Mouse (Mus musculus): ENCODE measurements at regions not wholly inside any gene's neighbourhood (a gene's known extent, or its start where the extent isn't known, plus 50 kb on each side); places are given as distances from the start of the nearest gene placed in this dataset.

DNA sequence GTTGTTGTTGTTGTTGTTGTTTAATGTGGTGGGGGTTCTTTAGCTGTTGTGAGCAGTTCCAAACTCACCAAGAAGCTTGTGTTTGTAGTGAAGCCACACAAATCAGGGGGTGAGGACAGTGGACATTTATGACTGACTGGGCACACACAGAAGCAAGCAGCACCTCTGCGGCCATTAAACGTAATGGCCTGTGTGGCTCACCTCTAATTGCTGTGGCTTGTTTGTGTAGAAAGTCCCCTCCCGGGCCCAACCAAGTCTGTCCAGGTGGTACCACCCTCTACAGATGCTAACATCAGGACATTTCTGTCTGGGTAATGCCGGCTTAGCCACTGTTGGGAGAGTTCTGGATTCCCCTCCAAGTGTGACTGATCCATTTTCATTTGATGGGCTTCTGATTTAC is 56.1 kb upstream of the Stx16 start:
- H3K4me3 ChIP-seq (replicated peaks; ENCODE audit: low read depth, low read length): no peak overlapping the region
- 86% methylated on average over 4 of the region's 4 CpGs for WGBS
- no peaks in the 10 kb centered on the region for H3K4me1 ChIP-seq (ENCODE audit: control insufficient read depth, insufficient read depth, low read length)
- H3K4me2 ChIP-seq (ENCODE audit: low read length): no peak overlapping the region
- H3K9me3 ChIP-seq (ENCODE audit: control insufficient read depth, low read length): no peaks in the 10 kb centered on the region
- H3K36me3 ChIP-seq (ENCODE audit: control insufficient read depth, insufficient read depth, low read length): no peaks in the 10 kb centered on the region
- DNase-seq: no peak
- H3K9ac ChIP-seq (replicated peaks; ENCODE audit: low read length): no peak overlapping the region
- ATAC-seq (ENCODE audit: low FRiP score, low TSS enrichment): no peak
- no peaks in the 10 kb centered on the region for H3K27me3 ChIP-seq (ENCODE audit: control insufficient read depth, insufficient read depth, low read length)
- H3K27ac ChIP-seq (replicated peaks; ENCODE audit: low read depth, low read length): no peak overlapping the region

DNA sequence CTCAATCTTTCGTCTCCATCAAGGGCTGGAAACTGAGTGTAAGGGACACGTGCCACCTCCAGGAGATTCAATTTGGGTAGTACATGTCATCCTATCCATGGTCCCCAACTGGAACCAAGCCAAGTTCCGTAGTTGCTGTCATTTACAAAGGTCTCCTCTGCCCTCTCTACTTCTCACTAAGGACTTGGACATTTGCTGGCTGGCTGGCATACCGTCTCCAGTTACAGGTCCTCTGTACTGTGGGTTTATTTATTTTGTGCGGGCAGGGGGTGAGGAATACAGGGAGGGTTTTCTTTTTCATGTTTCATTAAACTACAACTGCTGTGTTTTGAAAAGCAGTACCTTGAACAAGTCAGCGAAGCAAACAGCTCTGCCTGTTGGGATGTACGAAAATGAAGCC is 55.7 kb upstream of the Stx16 start:
- Histone ChIP-seq H3K4me2 (ENCODE audit: low read length) (no peak overlapping the region), H3K4me3 (replicated peaks; ENCODE audit: low read depth, low read length) (no peak overlapping the region), H3K27ac (replicated peaks; ENCODE audit: low read depth, low read length) (no peak overlapping the region), H3K4me1 (ENCODE audit: control insufficient read depth, insufficient read depth, low read length) (no peaks in the 10 kb centered on the region), H3K9ac (replicated peaks; ENCODE audit: low read length) (no peak overlapping the region), H3K9me3 (ENCODE audit: control insufficient read depth, low read length) (no peaks in the 10 kb centered on the region), H3K36me3 (ENCODE audit: control insufficient read depth, insufficient read depth, low read length) (no peaks in the 10 kb centered on the region), H3K27me3 (ENCODE audit: control insufficient read depth, insufficient read depth, low read length) (no peaks in the 10 kb centered on the region)
- no peak for DNase-seq
- 86% methylated on average over 7 of the region's 7 CpGs for WGBS
- ATAC-seq (ENCODE audit: low FRiP score, low TSS enrichment): no peak

DNA sequence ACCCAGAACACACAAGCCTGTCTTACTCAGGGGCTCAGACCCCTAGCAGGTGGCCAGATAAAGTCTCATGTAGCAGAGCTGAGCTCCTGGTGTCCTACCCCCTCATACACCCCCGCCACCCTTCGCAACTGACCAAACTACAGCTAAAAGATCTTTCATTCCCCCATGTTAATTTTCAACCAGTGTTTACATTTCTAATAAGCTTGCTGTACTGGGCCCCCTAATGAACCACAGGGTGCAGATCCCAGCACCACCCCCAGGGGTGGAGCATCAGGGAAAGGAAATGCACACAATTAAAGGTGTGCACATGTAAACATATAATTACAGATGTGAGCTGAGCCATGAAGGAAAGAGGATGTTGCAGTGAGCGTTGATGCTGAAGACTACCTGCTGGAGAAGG is 54.6 kb upstream of the Stx16 start:
- no peaks in the 10 kb centered on the region for H3K27me3 ChIP-seq (ENCODE audit: control insufficient read depth, insufficient read depth, low read length)
- DNase-seq (no peak), ATAC-seq (ENCODE audit: low FRiP score, low TSS enrichment) (no peak)
- H3K27ac ChIP-seq (replicated peaks; ENCODE audit: low read depth, low read length): no peak overlapping the region
- H3K4me1 ChIP-seq (ENCODE audit: control insufficient read depth, insufficient read depth, low read length): no peaks in the 10 kb centered on the region
- no peak overlapping the region for H3K4me3 ChIP-seq (replicated peaks; ENCODE audit: low read depth, low read length)
- H3K36me3 ChIP-seq (ENCODE audit: control insufficient read depth, insufficient read depth, low read length): no peaks in the 10 kb centered on the region
- no peaks in the 10 kb centered on the region for H3K9me3 ChIP-seq (ENCODE audit: control insufficient read depth, low read length)
- no peak overlapping the region for H3K4me2 ChIP-seq (ENCODE audit: low read length)
- WGBS: 91% methylated on average over 3 of the region's 3 CpGs
- H3K9ac ChIP-seq (replicated peaks; ENCODE audit: low read length): no peak overlapping the region

DNA sequence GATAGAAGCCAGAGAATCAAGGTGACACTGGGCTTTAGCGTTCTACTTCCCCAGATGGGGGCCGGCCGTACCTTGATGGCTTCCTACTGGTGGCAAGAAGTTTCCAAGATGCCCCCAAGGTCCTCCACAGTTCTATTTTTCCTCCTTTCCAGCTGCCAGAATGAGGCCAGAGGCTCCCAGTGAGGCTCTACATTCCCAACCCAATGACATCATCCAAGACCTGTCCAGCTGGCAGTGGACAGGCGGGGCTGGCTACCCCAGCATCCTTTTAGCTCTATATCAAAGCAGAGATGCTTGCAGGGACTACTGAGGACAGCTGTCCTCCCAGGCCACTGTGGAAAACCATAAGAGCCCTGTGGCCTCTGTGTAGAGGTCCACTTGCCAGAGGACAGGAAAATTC is 53.8 kb upstream of the Stx16 start:
- WGBS: 94% methylated on average over 4 of the region's 4 CpGs
- Histone ChIP-seq H3K9ac (replicated peaks; ENCODE audit: low read length) (no peak overlapping the region), H3K27me3 (ENCODE audit: control insufficient read depth, insufficient read depth, low read length) (no peaks in the 10 kb centered on the region), H3K4me3 (replicated peaks; ENCODE audit: low read depth, low read length) (no peak overlapping the region), H3K9me3 (ENCODE audit: control insufficient read depth, low read length) (no peaks in the 10 kb centered on the region), H3K27ac (replicated peaks; ENCODE audit: low read depth, low read length) (no peak overlapping the region), H3K36me3 (ENCODE audit: control insufficient read depth, insufficient read depth, low read length) (no peaks in the 10 kb centered on the region), H3K4me1 (ENCODE audit: control insufficient read depth, insufficient read depth, low read length) (no peaks in the 10 kb centered on the region), H3K4me2 (ENCODE audit: low read length) (no peak overlapping the region)
- DNase-seq (no peak), ATAC-seq (ENCODE audit: low FRiP score, low TSS enrichment) (no peak)

DNA sequence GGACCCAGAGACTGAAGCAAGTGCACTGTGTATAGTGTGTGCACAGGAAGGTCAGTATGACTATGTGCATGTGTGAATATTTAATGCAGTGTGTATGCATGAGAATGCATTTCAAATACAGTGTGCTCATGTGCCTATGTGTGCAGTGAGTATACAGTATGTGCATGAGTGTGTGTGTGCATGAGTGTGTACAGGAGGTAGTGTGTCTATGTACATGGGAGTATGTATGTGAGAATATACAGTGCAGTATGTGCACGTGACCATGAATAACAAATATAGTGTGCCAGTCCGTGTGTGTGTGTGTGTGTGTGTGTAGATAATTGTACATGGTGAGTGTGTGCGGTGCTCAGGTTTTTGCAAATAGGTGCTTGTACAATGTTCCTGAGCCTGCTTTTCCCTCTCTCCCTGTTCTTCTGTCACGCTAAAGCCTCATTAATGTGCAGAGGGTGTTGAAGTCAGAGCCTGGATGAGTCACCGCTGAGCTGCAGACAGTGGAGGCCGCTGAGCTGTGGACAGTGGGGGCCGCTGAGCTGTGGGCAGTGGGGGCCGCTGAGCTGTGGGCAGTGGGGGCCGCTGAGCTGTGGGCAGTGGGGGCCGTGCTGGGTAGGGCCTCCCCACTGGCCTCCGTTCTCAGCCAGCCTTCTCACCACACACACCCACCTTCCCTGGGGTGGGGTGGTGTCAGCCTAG is 50.8 kb upstream of the Stx16 start:
- no peak overlapping the region for H3K4me3 ChIP-seq (replicated peaks; ENCODE audit: low read depth, low read length)
- no peaks in the 10 kb centered on the region for H3K36me3 ChIP-seq (ENCODE audit: control insufficient read depth, insufficient read depth, low read length)
- H3K27me3 ChIP-seq (ENCODE audit: control insufficient read depth, insufficient read depth, low read length): no peaks in the 10 kb centered on the region
- 64% methylated on average over 11 of the region's 11 CpGs for WGBS
- DNase-seq (no peak), ATAC-seq (ENCODE audit: low FRiP score, low TSS enrichment) (no peak)
- no peak overlapping the region for H3K4me2 ChIP-seq (ENCODE audit: low read length)
- no peak overlapping the region for H3K9ac ChIP-seq (replicated peaks; ENCODE audit: low read length)
- H3K4me1 ChIP-seq (ENCODE audit: control insufficient read depth, insufficient read depth, low read length): no peaks in the 10 kb centered on the region
- no peak overlapping the region for H3K27ac ChIP-seq (replicated peaks; ENCODE audit: low read depth, low read length)
- no peaks in the 10 kb centered on the region for H3K9me3 ChIP-seq (ENCODE audit: control insufficient read depth, low read length)
